Mouse (Mus musculus): ENCODE data around the gene Prickle4.
A peak's percentile ranks its signal among the peaks of the same experiment; 100 is the strongest.

The Prickle4 gene

DNA sequence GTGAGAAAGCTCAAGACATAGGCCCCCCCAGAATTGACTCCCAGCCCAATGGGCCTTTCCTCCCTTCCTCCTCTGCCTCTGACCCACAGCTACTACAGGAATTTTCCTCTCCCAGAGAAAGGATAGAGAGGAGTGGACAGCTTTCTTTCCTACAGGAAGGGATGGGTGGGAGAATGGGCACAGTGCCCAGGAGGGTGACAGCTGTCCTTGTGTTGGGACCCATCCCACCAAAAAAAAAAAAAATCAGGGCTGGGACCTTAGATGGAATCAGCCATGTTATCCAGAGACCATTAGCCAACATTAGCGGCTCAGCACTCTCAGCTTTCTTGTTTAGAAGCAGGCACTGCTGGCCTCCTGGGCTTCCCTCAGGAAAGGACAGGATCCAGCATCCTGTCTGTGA is 11.7 kb upstream of the Prickle4 start:
- no peak for DNase-seq (ENCODE audit: low spot score)

DNA sequence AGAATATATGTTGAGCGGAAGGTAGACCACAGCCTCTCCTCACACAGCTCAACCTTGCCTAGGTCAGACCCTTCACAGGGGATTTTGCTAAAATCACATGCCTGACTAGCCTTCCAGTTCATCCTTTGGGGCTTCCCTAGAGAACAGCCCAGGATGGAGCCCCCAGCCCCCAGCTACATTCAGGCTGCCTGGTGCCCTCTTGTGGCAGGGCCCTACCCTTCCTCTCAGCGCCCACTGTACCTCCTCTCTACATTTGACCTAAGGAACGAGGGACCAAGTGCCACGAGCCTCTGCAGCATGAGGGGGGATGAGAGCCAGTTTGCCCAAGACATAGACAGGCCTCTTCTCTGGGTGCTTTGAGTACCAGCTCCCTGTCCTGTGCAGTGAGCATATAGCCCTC is 10.2 kb upstream of the Prickle4 start:
- DNase-seq (ENCODE audit: low spot score): no peak

DNA sequence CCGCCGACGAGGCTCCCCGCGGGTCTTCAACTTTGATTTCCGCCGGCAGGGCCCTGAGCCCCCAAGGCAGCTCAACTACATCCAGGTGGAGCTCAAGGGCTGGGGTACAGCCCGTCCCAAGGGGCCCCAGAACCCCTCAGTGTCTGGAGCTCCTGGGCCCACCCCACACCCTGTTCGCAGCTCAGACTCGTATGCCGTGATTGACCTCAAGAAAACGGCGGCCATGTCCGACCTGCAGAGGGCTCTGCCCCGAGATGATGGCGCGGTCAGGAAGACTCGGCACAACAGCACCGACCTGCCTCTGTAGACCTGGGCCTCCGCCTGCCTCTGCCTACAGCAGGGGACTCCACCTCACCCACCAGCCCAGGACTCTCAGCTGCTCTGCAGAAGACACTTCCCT is 9.0 kb upstream of the Prickle4 start:
- DNase-seq (ENCODE audit: low spot score): no peak

DNA sequence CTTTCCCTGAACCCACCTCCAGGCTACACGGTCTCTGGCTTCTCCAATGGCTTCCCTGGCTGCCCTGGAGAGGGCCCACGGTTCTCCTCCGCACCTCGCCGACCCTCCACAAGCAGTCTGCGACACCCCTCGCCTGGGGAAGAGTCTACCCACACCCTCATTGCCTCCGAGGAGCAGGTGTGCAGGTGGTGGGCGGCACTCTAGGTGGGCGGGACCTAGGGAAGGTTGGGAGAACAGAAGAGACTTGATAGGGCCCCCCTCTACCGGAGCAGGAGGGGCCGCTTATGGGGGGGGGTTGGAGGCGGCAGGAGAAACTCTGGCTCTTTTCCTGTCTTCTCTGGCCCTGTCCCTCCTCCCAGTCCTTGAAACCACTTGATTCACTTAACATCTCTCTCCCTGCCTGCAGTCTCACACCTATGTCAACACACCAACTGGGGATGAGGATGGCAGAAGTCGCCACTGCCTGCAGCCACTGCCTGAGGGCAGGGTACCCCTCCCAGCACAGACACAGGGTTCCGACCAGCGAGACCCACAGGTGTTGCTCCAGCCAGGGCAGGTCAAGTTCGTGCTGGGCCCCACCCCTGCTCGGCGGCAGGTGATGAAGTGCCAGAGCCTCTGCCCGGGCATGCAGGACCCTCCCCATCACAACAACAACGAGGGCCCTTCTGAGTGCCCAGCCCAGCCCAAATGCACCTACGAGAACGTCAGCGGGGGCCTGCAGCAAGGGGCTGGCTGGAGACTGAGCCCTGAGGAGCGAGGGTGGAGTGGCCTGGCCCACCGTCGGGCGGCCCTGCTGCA is 8.2 kb upstream of the Prickle4 start:
- no peak for DNase-seq (ENCODE audit: low spot score)

DNA sequence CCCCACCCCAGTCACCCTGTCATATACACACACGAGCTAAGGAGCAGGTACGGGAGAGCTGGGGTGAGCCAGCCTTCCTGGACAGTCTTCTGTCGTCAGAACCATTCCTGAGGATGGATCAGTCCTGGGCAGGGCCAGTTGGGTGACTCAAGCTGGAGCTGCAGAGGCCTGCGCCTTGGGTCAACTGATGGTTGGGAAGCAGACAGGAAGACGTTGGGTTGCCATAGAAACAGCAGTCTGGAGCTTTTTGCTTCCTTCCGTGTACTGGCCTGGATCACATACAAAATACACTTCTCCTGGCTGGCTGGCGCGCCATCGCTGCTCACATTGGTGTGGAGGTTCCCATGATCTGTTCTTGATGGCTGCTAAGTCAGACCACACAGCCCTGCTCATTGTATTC is 7.3 kb upstream of the Prickle4 start:
- DNase-seq (ENCODE audit: low spot score): no peak

DNA sequence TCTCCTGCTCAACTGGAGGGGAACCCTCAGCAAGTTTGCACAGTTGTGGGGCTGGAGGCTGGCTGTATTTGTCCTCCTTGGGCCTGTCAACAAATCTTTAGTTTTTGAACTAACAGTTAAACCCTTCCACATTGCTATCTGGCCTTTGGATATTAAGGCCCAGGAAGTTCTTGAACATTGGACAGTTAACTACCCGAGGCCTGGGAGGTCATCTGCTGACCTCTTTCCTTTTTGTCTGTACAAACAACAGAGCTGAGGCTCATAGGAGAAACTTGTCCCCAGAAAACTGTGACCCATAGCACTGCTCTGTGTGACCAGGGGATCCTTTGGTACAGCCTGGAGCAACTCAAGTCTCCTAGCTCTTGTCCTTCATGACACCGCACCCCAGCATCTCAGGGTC is 4.5 kb upstream of the Prickle4 start:
- DNase-seq (ENCODE audit: low spot score): no peak

DNA sequence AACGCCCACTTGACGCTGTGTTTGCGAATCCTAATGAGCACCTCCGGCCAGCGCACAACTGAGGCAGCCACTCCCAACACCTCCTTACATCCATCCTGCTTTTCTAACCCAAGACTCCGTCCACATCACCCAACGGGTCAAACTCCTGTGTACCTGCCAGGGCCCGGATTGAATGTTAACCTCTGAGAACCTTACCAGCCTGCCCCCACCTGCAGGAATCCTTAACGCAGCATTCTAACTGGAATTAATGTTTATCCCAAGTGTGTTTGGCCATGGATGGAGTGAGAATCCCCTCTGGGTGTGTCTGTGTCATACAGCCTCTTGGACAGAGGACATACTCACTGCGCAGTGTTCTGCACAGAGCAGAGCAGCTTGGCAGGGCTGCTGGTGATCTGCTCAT is 3.6 kb upstream of the Prickle4 start:
- DNase-seq (ENCODE audit: low spot score): no peak

DNA sequence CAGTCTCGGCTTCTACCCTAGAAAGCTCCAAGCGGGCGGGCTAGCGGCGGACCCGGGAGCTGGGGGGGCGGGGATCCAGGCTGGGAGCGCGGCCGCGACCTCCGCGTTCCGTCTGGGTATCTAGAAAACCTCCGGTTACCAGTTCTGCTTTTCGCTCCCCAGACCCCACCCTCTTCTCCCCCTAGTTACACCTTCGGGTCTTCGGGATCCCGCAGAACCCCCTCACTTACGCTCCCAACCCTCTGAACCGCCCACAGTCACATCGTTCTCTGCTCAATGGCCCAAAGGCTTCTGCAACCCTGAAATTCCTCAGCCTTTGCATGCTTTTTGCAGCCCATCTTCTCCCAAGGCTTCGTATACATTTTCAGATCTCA is 788 bp upstream of the Prickle4 start:
- DNase-seq (ENCODE audit: low spot score): no peak

DNA sequence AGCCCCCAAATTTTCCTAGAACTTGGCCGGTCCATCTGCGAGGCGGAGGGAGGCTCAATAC is 264 bp downstream of the Prickle4 start, which contains the start of gene Gm21981:
Gene Gm21981 (minus strand): TSS at position 14 of the 61 bp plus-strand sequence.
- no peak for DNase-seq (ENCODE audit: low spot score)

DNA sequence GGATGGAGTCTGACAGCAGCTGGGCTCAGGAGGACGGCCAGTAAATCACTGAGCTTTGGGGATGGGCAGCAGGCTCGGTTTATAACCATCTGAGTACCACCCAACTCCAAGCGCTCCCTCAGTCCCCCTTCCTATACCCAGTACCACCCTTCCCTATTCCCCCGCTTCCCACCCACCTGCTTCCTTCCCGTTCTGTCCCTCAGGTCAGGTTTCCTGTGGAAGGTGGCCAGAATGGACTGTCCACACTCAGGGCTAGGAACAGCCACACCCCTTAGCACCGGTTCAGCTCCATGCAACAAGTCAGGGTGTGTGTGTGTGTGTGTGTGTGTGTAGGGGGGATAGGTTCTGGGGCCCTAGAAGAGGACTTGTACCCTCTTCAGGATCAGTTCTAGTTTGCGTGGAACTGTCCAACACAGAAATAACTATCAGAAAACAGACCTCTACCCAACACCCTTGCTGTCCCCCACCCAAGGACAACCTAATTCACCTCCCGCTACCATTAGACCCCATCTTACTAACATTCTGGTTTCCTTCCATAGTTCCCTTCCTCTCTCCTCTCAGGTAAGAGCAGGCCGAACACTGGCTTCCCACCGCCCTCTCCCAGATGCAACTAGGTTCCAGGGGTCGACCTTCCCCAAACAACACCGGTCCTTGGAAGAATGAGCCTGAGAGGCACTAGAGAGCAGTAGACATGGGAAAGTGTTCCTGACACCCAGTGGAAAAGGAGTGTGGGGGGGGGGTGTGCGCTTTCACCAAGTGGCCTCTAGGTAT is 680 bp downstream of the Prickle4 start:
- no peak for DNase-seq (ENCODE audit: low spot score)

DNA sequence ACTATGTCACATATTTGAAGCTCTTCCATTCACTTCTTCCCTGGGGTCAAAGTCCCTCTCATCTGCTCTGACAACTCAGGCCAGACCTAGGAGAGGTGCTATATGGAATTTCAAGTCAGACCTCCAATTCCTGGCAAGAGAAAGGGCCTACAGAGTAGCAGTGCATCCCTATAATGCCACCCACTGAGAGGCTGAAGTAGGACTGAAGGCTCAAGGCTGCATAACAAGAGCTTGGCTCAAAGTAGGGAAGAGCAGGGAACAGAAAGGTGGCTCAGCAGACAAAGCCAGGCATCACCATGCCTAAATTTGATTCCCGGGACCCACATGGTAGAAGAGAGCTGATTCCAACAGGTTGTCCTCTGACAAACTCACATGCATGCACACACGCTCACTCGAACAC is 2.9 kb downstream of the Prickle4 start:
- DNase-seq (ENCODE audit: low spot score): no peak

DNA sequence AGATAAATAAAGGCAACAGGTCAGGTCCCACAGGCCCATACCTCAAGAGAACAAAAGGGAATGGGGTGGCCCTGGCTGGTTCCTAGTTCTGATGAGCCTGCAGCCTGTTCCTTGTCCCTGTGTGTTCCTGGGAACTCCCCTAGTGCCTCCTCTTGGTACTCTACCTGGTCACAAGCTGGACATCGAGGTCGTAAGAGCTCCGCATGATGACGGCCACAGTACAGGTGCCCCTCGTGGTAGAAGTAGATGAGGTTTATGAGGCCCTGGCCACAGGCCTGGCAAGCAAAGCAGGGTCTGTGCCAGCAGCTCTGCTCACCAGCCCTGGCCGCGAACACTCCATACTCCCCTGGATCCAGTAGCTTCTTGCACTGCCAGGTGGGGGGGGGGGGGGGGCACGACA is 4.6 kb downstream of the Prickle4 start:
- DNase-seq (ENCODE audit: low spot score): no peak

DNA sequence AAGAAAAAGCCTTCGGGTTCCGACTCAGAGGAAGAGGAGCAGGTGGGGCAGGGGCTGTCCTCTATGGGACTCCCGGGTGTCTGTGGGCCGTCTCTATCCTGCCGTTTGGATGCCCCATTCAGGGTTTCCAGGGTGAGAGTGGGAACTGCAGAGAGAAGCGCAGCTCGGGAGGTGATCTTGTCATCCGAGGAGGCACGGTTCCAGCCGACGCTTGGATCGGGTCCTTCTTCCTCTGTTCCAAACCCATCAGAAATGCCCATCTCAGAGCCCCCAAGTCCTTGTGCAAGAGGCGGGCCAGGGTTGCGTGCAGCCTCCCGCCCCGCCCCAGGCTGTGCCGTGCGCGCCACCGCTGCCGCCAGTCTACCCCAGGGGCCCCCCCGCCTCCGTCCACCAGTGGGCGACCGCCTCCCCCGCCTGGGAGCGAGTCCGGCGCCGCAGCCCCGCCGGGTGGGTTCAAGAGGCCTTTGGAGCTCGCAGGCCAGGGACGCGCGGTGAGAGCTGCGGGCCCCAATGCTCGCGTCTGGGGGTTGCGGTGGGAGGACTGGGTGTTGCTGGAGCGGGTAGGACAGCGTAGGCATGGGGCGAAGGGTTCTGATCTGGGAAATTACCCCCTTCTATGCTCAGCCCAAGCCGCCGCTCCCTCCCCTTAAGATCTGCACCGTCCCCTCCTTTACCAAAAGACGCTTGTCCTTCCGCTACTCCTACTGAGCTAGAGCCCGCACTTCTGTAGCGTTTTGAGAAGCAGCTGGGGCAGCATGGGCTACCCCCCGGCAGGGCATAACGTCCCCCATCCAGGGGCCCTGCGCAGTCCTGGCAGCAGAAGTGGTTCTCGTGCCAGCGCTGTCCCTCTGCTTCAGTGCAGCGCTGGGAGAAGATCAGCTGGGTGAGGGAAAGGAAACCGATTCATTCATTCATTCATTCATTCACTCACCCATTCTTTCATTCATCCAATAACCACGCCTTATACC is 5.6 kb downstream of the Prickle4 start, which contains the start of gene Frs3:
Gene Frs3 (plus strand): TSS at position 423 of the 968 bp plus-strand sequence.
- DNase-seq (ENCODE audit: low spot score): peak; percentile 65

DNA sequence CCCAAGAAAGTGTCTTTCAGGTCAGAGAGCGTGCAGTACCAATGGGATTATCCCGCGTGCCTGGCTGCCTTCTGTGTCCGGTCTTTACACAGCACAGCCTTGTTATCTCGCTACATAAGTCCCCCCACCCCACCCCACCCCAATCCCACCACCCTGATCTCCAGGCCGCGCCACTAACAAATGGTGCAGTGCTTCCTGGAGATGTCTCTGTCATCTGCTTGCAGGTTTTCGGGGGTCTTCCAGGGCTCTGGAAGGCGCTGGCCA is 6.3 kb downstream of the Prickle4 start, which contains the start of gene Tomm6:
Gene Tomm6 (minus strand): TSS at position 43 of the 264 bp plus-strand sequence.
- DNase-seq (ENCODE audit: low spot score): no peak

DNA sequence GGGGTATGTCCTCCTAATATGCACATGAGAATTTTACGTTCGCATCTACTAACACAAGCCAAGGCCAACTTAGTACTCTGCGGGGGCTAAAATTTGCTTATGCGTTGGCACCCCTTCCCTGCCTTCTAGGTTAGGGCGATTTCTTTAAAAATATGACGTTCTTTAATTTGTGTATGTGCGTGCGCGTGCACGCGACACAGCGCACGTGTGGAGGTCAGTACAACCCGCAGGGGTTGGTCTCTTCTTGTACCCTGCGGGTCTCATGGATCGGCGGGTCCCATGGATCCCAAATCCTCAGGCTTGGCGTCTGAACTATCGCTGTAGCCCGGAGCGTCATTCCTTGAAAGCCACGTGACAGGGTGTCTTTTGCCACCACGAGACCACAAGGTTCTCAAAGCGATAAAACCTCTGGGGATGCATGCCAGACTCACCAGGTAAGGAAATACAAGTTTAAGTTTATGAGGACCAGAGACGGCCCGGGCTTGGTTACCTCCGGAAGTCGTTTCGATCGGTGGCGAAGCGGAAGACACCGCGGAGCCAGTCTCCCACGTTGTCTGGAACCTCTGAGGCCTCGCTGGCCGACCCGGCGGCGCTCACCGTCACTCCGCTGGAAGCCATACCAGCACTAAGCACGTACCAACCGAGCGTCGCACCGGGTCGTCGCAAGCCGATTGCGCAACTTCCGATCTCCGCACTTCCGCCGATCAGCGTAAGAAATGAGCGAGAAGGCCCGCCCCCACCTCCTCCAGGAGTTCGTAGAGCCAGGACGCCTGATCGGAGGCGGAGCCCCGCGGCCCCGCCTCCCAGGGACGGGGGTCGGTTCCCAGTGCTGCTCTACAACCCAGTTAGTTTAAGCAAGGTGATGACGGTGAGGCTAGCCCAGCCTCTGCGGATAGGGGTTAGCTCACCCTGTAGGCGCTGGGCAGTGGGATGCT is 6.9 kb downstream of the Prickle4 start:
- DNase-seq (ENCODE audit: low spot score): peak; percentile 90

DNA sequence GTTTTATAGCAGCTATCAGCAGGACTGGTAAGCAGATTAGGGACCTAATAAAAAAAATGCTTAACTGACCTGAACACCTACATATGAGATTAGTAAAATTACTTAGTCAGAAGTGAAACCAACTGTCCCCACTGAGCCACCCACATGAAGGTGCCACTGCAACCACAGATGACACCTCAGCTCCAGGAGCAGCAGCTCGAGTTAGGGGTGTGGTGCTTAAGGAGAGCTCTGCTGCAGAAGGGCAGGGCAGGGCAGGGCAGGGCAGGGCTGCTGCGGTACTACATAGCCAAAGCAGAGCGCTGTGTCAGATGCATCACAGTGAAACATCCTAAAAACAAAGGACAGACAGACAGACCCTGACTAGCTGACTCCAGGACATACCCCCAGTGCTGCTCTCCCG is 11.7 kb downstream of the Prickle4 start:
- no peak for DNase-seq (ENCODE audit: low spot score)

DNA sequence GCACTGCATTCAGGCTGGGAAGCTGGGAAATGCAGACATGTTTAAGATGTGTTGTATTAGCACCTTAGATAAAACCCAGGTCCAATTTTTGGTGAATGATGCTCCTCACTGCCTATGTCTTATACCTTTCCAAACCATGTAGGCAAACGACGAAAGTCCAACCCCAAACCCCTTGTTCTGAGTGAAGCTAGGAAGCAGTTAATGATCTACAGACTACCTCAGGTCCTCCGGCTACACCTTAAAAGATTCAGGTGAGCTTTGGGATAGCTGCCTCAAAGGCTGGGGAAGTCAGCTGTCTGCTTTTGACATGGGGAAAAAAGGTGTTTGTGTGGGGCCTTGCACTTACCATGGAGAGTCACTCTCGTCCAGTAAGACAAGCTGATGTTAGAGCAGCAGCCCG is 15.8 kb downstream of the Prickle4 start:
- DNase-seq (ENCODE audit: low spot score): no peak

DNA sequence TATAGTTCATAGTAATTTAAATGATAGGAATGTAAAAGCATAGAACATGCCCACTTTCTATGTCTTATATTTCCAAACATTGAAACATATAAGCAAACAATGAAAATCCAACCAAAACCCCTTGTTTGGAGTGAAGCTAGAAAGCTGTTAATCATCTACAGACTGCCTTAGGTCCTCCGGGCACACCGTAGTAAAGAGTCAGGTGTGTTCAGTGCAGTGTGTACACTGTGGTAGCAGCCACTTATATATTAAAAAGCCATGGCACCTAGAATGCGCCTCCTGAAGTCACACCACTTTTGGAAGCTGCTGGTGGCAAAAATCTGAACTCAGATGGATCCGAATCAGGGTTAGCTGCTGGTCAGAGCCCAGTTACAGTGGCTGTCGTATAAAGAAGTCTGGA is 16.3 kb downstream of the Prickle4 start:
- DNase-seq (ENCODE audit: low spot score): no peak

DNA sequence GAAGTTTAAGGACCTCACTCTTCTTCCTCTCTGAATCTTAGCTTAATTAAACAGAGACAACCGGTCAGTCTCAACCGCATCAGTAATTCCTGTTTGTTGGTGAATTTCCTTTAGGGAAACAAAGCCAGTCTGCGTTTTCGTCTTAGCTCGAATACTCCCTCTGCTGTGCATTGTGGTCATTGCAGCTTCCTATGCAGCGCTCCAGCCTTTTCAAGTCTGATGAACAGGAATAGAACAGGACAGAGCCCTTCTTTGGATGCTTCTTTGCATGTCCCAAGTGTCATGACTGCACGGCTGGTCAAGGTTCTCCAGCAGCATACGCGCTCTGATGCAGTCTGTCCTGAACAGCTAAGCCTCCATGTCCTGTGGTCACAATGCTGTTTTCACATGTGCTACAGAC is 18.0 kb downstream of the Prickle4 start:
- DNase-seq (ENCODE audit: low spot score): peak; percentile 65

DNA sequence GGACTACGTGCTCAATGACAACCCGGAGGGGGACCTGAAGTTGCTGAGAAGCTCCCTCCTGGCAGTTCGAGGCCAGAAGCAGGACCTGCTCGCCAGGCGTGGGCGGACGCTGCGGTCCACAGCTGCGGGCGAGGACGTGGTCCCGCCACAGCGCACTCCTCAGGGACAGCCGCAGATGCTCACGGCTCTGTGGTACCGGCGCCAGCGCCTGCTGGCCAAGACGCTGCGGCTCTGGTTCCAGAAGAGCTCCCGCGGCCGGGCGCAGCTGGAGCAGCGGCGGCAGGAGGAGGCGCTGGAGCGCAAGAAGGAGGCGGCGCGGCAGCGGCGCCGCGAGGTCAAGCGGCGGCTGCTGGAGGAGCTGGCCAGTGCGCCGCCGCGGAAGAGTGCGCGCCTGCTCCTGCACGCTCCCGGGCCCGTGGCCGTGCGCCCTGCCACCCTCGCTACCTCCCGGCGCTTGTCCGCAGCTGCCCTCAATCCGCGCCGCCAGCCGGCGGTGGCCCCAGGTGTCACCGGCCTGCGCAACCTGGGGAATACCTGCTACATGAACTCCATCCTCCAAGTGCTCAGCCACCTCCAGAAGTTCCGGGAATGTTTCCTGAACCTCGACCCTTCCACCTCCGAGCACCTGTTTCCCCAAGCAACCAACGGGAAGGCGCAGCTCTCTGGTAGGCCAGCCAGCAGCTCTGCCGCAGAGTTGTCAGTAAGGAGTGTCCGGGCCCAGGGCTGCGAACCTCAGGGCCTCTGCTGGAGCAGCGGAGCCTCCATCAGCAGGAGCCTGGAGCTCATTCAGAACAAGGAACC is 22.0 kb downstream of the Prickle4 start:
- DNase-seq (ENCODE audit: low spot score): peak; percentile 48

DNA sequence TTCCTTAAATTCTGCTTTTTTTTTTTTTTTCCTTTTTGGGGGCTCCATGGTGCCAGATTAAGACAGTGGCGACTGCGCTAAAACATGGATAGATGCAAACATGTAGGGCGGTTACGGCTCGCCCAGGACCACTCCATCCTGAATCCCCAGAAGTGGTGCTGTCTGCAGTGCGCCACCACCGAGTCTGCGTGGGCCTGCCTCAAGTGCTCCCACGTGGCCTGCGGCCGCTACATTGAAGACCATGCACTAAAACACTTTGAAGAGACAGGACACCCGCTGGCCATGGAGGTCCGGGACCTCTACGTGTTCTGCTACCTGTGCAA is 22.6 kb downstream of the Prickle4 start:
- DNase-seq (ENCODE audit: low spot score): no peak

Measured in urinary bladder, postnatal 25 days (tissue).